Mouse (Mus musculus) gastrocnemius, postnatal 25 days (tissue): ENCODE measurements around the gene Olfr12. TPM values are rescaled to one million over a fixed set of nuclear protein-coding genes. Genes with fewer than 3 reads are reported as not detected.

ENCODE experiments used
- DNase-seq: peaks from one replicate; pipeline ENCODE4 v3.0.0; 2022
- total RNA-seq, 2 experiments: library from RNA; stranded (reverse); gene quantifications; 1 replicate in 1 of 2; 2 replicates in 1 of 2; pipeline ENCODE4 v1.2.3; 2021

The Olfr12 gene
- total RNA-seq, 2 experiments from 2014 or later, result not detected

- DNase-seq, result peak; percentile 88
Observed at GRCm38 (mm10) chr1:92641514-92642272, 24.1 kb downstream of the Olfr12 start, which contains the start of gene Cops9. Gene Cops9, minus strand, starts transcription at chr1:92641985.

DNA sequence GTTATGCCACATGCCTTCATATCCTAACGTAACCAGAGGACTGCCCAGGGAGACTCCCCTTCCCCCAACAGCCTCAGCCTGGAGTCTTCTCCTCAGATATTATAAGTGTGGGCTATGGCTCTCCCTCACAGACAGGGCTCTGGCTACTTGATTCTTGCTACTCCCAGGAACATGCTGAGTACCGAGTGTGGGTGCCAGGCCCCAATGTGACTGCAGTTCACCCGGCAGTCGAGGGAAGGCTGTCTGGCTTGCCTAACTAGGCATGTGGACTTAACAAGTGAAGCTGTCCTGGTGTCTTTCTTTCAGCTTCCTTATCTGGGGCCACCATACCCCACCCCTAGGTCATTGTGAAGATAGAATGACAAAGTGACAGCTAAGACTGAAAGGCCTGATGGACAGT, 26.1 kb downstream of the Olfr12 start:
- no peak for DNase-seq

DNA sequence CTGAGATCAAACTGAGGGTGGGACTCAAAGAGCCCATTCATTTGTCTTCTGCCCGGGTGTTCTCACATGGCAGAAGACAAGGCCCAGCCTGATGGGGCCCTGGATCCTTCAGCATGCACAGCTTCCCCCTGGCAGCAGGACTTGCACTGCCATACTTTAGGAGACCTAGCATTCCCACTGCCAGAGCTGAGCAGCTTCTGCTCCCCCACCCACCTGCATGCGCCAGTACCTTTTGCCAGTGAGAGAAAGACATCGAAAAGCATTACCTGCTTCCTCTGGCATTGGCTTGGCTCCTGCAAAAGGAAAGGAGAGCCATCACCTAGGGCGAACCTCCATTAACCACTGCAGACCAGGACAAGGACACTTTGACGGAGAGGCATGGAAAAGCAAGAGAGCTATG, 27.3 kb downstream of the Olfr12 start:
- no peak for DNase-seq

DNA sequence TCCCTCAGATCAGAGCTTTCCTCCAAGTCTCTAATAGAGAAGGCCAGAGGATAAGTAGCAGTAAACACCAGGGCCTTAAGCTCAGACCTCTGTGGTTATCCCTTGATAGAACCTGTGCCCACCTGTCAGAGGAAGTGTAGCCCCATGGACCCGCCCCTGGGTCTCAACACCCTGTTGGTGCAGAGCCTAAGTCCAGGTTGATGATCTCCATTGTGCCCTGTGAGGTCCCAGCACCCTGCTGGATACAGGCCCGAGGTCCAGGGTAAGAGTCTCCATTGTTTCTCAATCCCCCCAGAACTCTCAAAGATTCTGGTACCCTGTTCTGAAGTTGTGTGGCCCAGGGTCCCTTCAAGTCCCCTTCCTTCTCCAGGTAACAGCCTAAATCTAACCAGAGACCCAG, 28.5 kb downstream of the Olfr12 start:
- no peak for DNase-seq

DNA sequence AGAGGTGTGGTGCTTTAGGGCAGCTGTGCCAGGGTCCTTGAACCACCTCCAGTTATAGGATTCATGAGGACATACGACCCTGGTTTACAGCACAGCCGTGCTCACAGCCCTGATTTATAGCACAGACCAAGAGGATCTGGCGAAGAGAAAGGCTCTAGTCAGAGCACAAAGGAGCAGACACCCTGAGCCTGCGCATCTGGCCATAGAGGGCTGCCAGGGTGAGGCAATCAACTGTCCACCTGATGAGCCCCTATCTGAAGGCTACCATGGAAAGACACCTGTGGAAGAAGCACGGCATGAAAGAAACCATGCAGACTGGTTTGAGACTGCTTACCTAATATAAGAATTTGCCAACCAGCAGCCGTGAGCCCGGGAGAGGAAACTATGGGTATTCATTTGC, 29.0 kb downstream of the Olfr12 start:
- DNase-seq, result no peak

DNA sequence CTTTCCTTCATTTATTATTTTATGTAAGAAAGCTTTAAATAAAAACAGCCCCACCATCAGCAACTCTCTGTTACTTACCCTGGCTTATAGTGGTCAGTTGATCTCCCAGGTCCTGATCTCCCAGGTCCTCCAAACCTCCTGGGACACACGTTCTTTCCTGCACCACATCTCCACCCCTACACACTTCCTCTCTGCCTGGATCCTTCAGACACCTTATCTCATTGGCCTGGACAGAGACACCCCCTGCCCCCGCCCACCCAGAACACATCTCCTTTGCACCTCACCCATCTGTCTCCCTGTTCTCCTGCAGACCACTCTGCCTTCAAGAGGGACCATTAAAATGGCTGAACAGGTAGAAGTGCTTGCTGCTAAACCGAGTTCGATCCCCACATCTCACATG, 29.4 kb downstream of the Olfr12 start:
- DNase-seq, result no peak

- no peak for DNase-seq
Observed at GRCm38 (mm10) chr1:92647752-92648151, 30.2 kb downstream of the Olfr12 start.

DNA sequence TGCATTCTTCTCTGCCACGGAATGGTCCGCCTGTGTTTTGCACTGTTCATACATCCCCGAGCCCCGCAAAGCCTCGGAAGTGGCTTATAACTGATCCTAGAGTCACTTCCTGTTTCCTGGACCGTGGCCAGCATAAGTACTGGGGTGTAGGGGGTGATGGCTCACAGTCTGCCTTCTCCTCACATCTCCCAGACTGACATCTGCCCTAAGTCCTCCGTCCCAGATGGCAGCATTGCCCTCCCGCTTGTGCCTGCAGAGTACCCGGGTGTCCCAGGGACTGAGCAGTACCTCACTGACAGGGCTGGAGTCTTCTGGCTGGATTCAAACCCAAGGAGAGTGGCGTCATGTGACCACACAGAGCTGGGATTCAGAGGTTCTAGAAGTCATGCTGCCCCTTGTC, 30.6 kb downstream of the Olfr12 start:
- DNase-seq, result no peak

- peak; percentile 61 for DNase-seq
Observed at GRCm38 (mm10) chr1:92648673-92649072, 31.1 kb downstream of the Olfr12 start, which contains the start of gene Otos. Gene Otos, minus strand, starts transcription at chr1:92648841.

DNA sequence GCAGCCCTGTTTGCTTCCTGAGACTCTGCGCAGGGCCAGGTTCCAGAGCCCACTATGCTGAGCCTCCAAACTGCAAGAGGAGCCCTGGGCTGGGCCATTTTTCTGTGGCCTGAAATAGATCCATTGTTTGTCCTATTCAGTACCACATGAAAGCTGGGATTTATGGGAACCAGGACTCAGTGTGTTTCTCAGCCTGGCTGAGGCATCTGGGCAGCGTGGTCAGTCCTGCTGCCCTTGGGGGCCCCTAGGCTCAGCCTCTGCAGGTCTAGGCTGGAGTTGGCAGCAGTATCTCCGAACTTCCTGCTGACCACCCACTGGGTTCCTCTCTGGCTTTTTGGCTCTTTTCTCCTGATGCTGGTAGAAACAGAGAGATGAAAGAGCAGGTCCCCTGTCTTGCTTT, 33.9 kb downstream of the Olfr12 start:
- no peak for DNase-seq

- DNase-seq, result no peak
Observed at GRCm38 (mm10) chr1:92653179-92653578, 35.6 kb downstream of the Olfr12 start.

GRCm38 (mm10) chr1:92654676-92655075, 37.1 kb downstream of the Olfr12 start:
- DNase-seq, result no peak

DNA sequence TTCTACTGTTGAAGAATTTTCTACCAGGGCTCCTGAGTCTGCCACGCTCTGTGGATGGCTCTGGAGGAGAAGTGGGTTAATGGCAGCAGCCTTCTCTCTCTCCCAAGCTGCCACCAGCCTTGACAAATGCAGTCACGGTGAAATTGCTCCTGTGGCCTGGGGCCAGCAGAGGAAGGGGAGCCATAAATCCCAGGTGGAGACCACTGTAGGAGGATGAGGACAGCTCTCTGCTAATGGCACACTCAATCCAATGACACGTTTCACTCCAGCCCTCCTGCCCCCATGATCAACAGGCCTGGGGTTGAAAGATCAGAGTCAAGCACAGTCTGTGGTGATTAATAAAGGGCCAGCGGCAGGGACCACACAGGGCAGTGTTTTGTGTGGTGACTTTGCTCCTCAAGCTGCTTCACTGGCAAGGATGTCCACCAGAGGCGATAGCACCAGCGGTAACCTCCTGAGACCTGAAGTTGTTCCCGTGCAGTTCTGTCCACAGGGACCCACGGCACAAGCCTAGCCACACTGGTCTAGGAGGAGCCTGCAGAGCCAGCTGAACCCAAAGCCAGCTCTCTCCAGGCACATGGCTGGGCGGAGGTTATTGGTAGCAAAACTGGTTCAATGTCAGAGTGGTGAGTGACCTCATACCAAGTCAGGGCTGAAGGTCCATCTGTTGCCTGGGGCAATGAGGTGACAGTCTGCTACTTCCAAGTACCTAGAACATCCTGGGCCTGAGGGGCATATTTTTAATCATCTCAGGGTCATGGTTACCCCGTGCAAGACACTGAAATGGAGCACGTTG, 39.6 kb downstream of the Olfr12 start:
- DNase-seq, result no peak

DNA sequence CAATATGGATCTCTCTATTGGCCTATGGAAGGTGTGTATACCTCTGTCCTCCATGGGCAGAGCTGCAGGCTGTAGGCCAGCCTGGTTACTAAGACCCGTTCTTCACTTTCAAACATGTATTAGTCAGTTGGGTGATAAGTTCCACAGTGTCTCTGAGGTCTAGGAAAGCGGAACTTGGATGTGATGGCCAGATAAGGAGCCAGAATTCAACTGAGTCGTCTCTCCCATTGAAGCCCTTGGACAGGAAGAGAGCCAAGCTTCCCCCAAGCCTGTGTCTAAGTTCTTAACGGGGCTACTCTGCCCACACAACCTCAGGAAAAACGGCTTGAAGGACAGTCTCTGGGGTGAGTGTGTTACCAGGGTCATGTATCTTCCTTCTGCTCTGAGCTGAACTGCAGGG, 41.8 kb downstream of the Olfr12 start:
- no peak for DNase-seq

- no peak for DNase-seq
Observed at GRCm38 (mm10) chr1:92667106-92667505, 49.5 kb downstream of the Olfr12 start.

GRCm38 (mm10) chr1:92669430-92669829, 51.8 kb downstream of the Olfr12 start:
- no peak for DNase-seq

DNA sequence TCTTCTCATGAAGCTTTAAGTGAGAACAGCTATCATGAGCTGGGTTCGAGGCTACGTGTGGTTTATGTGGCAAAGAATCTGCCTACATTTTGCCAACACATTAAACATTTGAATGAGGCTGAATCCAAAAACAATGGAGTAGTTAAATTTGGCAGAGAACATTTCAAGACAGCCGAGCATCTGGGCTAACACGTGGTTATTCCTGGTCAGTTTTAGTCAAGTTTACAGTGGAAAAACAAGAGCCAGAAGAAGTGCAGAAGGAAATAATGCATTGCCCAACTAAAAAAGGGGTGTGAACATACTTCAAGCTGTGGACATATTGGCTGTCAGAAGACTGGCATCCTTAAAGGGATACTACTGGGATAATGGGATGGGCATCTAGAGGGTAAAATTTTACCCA, 53.7 kb downstream of the Olfr12 start:
- DNase-seq, result no peak

Other genes starting within 250 kb of the Olfr12 start
- gene Ndufa10, start 143.9 kb upstream of the Olfr12 start, total RNA-seq, result 100 to 1,000 TPM; 458 to 459 TPM
- gene Olfr1416, start 132.7 kb upstream of the Olfr12 start, total RNA-seq, result not detected
- not detected for gene Olfr1415, start 121.7 kb upstream of the Olfr12 start, total RNA-seq
- gene Olfr1414, start 99.1 kb upstream of the Olfr12 start, total RNA-seq, result not detected
- not detected for gene Olfr1413, start 46.5 kb upstream of the Olfr12 start, total RNA-seq
- gene Olfr1412, start 32.0 kb upstream of the Olfr12 start, total RNA-seq, result not detected
- not detected for gene Olfr1411, start 23.4 kb upstream of the Olfr12 start, total RNA-seq
- gene Olfr1410, start 12.0 kb upstream of the Olfr12 start, total RNA-seq, result not detected
- 100 to 1,000 TPM; 187 to 194 TPM for gene Cops9, start 24.2 kb downstream of the Olfr12 start, total RNA-seq
- gene Otos, start 31.1 kb downstream of the Olfr12 start, total RNA-seq, result not detected
- gene Gpc1, start 213.9 kb downstream of the Olfr12 start, total RNA-seq, result 100 to 1,000 TPM; 246 to 275 TPM